Mouse (Mus musculus) T-helper 17 cell (primary cell): ENCODE measurements around the gene Znrf2.

Source experiments
- in situ Hi-C, 2 experiments: fragments of 300-600 bp; cut with MboI, MseI; formaldehyde crosslinking; loops; 1 replicate in 1 of 2; 2 replicates in 1 of 2; pipeline ENCODE4 v1.15.1; 2025; ENCODE audit warnings: high pct_unique_total_duplicates in 2 of 2

Znrf2 gene

GRCm38 (mm10) chr6:54914977-54915376, 98.3 kb downstream of the Znrf2 start:
- in situ Hi-C loops = loop anchor here (10.0 kb wide), 1 partner anchor 250 kb away; no protein-coding TSS in a partner anchor

- in situ Hi-C loops = loop anchor here (10.0 kb wide), 1 partner anchor 249 kb away; no protein-coding TSS in a partner anchor
Observed at GRCm38 (mm10) chr6:54916163-54916562, 99.4 kb downstream of the Znrf2 start.

- in situ Hi-C loops = loop anchor here (10.0 kb wide), 1 partner anchor 248 kb away; no protein-coding TSS in a partner anchor
Observed at GRCm38 (mm10) chr6:54916941-54917340, 100.2 kb downstream of the Znrf2 start.

GRCm38 (mm10) chr6:54917523-54917922, 100.8 kb downstream of the Znrf2 start:
- in situ Hi-C loops = loop anchor here (10.0 kb wide), 1 partner anchor 247 kb away; no protein-coding TSS in a partner anchor

- in situ Hi-C loops = loop anchor here (10.0 kb wide), 1 partner anchor 246 kb away; no protein-coding TSS in a partner anchor
Observed at GRCm38 (mm10) chr6:54918521-54918920, 101.8 kb downstream of the Znrf2 start.

- in situ Hi-C loops = no loop called here
Observed at GRCm38 (mm10) chr6:54924538-54924937, 107.8 kb downstream of the Znrf2 start.

- in situ Hi-C loops = no loop called here
Observed at GRCm38 (mm10) chr6:54925736-54926440, 109.2 kb downstream of the Znrf2 start.

- in situ Hi-C loops = no loop called here
Observed at GRCm38 (mm10) chr6:54926899-54927298, 110.2 kb downstream of the Znrf2 start.

GRCm38 (mm10) chr6:54927946-54928345, 111.2 kb downstream of the Znrf2 start:
- in situ Hi-C loops = no loop called here

GRCm38 (mm10) chr6:54931641-54932040, 114.9 kb downstream of the Znrf2 start:
- in situ Hi-C loops = no loop called here

- in situ Hi-C loops = no loop called here
Observed at GRCm38 (mm10) chr6:54932526-54932925, 115.8 kb downstream of the Znrf2 start.

- in situ Hi-C loops = no loop called here
Observed at GRCm38 (mm10) chr6:54933216-54933615, 116.5 kb downstream of the Znrf2 start.

- in situ Hi-C loops = no loop called here
Observed at GRCm38 (mm10) chr6:54933866-54934265, 117.2 kb downstream of the Znrf2 start.

- in situ Hi-C loops = no loop called here
Observed at GRCm38 (mm10) chr6:54934313-54934712, 117.6 kb downstream of the Znrf2 start.

- in situ Hi-C loops = no loop called here
Observed at GRCm38 (mm10) chr6:54934930-54935329, 118.2 kb downstream of the Znrf2 start.

- in situ Hi-C loops = no loop called here
Observed at GRCm38 (mm10) chr6:54936496-54936895, 119.8 kb downstream of the Znrf2 start.

GRCm38 (mm10) chr6:54939631-54940030, 122.9 kb downstream of the Znrf2 start:
- in situ Hi-C loops = no loop called here

GRCm38 (mm10) chr6:54940126-54940525, 123.4 kb downstream of the Znrf2 start:
- in situ Hi-C loops = no loop called here

- in situ Hi-C loops = no loop called here
Observed at GRCm38 (mm10) chr6:54941149-54941548, 124.4 kb downstream of the Znrf2 start.
